Mouse (Mus musculus) cerebellum, adult (tissue): ENCODE results near the gene Cry2.

Experiments
- ATAC-seq: cut with Nextera tagmentation; 2 replicates; pipeline ENCODE4 v1.9.2; 2017; ENCODE audit warnings: mild to moderate bottlenecking, moderate library complexity, mixed read lengths; ENCODE audit not compliant: insufficient number of reproducible peaks, low FRiP score, low TSS enrichment

Gene Cry2

DNA sequence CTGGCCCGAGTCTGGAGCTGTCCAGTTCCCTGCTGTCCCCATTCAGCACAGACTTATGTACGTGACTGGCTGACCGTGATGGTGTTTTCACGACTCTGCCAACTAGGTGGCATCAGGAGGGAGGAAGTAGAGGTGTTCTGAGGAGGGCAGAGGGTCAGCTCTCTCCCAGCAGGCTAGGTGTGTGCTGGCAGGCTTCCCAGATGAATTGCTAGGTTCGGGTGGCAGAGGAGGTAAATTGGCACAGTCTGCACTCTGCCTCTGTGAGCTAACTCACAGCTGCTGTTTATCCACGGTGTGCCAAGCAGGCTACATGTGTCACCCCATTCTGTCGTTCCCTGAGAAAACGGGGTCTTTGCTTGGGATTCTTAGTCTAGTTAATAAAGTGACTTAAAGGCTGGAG is 12.8 kb upstream of the Cry2 start:
- ATAC-seq = peak; percentile 27; the same call in 1 of the 2 replicates

DNA sequence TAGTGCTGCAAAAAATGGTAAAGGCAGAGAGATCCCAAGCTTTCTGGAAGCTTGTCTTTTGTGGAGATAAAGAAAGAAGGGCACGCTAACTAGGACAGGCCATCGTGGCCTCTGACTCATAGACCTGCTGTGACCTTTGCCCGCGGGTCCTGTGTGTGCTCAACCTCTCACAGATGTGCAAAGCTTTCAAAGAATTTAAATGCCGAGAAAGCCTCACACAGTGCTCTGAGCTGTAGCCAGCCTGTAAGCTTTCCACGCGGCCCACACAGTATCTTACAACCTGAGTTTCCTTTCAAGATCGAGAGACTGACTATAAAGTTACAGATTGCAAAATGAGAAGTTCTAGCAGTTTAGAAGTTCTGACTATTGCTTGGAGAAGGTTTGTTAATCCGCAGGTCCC is 12.0 kb upstream of the Cry2 start:
- ATAC-seq = no peak

- no peak for ATAC-seq
Measured at GRCm38 (mm10) chr2:92444376-92444775, 10.5 kb upstream of the Cry2 start.

DNA sequence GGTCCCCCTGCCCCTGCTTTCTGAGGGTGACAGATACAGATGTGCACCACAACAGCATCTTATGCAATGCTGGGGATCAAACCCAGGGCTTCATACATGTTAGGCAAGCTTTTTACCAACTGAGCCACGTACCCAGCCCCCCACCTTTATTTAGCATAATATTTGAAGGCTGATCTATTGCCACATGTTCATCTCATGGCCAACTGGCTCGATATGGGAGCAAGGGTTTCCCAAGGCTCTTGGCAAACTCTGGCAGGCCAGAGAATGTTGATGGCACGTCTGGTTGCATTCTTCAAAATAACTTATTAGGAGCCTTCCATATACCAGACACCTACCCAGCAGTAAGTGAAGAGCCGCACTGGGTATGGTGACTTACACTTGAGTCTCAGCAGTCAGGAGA is 9.5 kb upstream of the Cry2 start:
- ATAC-seq = no peak

GRCm38 (mm10) chr2:92442419-92443001 is 8.7 kb upstream of the Cry2 start:
- ATAC-seq = 0 out of 2 replicates have a peak, but pooled peaks have one; percentile 33

DNA sequence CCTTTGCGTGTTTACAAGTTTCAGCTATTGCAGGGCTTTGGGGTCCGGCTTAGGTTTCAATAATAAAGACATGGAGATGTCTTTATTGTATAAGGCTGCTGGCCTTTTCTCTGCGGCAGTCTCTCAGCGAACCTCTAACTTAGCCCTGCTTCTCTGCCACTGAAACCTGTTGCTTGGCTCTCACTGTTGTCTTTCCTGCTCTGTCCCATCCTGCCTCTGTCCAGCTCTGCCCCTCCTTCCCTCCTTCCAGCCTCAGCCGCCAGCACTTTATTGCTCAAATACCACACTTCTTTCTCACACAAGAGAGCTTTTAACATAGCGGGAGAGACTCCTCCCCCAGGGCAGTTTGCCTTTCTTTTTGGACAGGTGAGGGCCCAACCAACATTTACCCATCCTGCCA is 6.6 kb upstream of the Cry2 start:
- ATAC-seq = no peak

DNA sequence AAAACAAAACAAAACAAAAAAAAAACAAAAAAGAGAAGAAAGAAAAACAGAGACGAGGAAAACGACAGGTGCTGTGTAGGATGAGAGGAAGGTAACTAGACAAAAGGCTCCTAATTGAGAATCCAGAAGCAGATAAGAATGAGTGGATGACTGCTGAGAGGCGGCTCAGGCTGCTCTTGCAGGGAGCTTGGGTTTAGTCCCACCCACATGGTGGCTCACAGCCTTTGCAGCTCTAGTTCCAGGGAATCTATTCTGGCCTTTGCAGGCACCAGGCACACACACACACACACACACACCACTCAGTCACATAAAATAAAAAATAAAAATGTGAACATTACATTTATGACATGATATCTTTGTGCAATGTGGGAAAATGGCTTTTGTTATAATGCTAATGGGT is 4.7 kb upstream of the Cry2 start:
- no peak for ATAC-seq

DNA sequence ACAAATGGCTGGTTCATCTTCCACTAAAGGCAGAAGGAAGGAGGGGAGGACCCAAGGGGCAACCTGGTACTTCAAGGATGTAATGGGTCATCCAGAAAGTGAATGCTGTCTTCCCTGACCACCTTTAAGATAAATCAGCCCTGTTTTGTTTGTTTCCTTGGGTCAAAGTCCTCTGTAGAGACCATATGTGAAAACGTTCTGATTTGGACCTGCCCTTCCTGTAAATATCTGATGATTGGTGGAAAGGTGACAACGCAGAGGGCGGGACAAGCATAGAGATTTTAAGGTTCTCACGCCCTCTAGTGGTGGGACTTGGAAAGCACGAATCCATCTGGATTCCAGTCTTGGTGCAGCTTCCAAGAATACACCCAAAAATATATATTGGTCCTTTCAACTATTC is 4.0 kb upstream of the Cry2 start:
- no peak for ATAC-seq

DNA sequence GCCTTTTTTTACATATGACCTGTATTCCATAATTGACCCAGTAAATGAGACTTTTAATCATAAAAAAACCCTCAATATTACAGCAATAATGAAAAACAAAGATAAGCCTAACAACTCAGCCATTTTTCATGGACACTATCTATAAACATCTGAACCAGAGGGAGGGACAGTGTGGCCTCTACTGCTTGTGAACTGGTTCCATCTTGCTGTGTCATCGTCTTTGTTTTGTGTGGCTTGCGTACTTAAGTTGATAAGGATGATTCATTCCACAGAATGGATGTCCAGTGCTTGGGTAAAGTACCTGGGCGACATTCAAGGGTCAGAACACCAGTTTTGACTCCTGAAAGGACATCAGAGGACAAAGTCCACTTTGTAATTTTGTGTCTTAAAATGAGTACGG is 3.5 kb upstream of the Cry2 start:
- no peak for ATAC-seq

DNA sequence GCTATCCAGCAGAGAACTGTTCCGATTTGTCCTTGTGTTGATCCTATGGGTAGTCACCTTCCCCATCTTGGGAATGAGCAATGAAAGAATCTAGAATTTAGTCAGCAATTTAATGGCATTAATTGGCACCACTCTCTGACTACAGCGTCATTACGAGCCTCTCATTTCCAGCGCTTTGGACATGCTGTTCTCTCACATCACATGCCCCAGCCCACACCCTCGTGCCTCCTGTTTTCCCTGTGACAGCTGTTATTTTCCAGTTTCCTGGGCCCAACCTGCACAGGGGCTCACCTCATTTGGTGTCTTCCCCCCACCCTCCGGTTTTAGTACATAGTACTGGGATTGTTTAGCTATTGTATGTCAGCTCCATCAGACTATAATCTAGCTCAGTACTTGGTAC is 1.2 kb upstream of the Cry2 start:
- ATAC-seq = no peak

DNA sequence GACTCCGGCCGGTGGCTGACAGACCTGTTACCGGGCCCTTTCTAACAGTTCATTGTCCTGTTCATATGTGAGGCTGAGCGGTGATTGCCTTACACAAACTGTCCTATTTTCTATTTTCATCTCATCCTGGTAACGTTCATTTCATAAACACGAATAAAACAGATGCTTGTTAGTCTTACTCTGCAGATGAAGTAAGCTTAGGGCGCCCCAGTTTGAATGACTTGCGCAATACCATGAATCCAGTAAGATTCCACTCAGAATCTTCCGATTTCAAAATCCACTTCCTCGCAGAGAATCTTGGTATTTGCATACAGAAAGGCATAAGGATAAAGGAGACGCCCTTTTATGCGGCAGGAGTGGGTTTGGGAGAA is 517 bp upstream of the Cry2 start:
- no peak for ATAC-seq

- ATAC-seq = no peak
Measured at GRCm38 (mm10) chr2:92432299-92433295, 1.2 kb downstream of the Cry2 start.

GRCm38 (mm10) chr2:92431611-92432179 is 2.1 kb downstream of the Cry2 start:
- no peak for ATAC-seq

DNA sequence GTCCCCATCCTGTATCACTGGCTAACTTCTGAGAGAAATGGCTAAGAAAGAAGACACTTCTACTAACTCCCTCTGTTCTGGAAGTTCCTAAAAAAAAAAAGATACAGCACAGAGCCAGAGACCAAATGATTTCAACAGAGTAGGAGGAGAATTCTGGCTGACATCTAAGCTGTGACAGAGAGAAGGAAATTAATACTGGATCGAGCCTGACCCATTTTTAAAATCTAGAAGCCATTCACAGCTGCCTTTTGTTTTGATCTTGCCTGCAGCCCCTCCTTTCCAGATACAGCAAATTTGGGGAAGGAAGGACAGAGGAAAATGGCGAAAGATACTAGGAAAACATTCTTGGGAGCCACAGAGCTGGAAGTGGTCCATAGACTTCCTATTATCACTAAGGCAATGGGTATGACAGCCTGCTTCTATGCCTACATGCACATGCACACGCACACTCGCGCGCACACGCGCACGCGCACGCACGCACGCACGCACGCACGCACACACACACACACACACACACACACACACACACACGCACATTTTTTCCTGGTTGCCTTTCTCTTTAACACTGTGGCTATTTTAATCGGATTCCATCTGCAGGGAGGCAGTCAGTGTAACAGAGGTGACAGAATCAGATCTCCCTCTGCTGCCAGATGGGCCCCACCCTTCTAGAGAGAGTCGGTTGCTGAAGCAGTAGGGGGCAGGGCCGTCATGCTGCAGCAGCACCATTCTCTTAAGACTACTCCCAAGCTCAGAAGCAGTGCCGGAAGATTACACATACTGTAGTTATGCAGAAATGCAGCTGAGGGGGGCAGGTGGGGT is 2.9 kb downstream of the Cry2 start:
- ATAC-seq = no peak

- no peak for ATAC-seq
Measured at GRCm38 (mm10) chr2:92430089-92430488, 3.8 kb downstream of the Cry2 start.

DNA sequence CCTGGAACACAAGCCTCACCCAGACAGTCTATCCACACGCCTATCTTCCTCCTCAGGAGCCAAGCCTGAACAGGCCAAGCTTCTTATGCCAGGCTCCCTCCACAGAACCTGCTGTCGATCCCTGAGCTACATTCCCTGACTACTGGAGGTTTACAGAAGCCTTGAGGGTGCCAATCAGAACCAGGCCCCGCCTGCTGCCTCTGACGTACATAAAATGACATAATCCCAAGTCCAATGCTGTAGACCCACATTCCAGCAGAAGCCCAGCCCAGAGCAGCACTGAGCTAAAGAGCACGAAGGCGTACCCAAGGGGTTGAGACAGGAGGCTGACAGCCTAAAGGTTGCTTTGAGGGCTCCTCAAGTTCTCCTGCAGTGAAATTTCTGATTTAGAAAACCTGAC is 6.0 kb downstream of the Cry2 start:
- peak; percentile 82 for ATAC-seq

DNA sequence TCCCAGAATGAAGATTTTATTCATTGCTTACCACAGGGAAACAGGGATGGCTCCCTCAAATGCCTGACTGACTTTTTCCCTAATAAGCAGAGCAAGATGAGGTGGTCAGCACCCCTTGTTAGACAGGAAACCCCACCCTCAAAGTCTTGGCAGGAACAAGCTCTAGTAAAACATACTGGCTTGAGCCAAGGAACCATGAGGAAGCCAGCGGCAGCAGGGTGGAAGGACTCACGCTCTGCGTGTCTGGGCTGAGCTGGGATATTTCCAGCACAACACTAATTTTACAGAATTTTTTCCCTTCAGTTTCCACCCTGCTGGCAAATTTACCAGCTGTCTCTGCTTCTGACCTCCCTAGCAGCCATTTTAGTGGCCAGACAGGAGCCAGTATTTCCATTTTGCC is 7.4 kb downstream of the Cry2 start:
- no peak for ATAC-seq

- ATAC-seq = no peak
Measured at GRCm38 (mm10) chr2:92425366-92425765, 8.5 kb downstream of the Cry2 start.

DNA sequence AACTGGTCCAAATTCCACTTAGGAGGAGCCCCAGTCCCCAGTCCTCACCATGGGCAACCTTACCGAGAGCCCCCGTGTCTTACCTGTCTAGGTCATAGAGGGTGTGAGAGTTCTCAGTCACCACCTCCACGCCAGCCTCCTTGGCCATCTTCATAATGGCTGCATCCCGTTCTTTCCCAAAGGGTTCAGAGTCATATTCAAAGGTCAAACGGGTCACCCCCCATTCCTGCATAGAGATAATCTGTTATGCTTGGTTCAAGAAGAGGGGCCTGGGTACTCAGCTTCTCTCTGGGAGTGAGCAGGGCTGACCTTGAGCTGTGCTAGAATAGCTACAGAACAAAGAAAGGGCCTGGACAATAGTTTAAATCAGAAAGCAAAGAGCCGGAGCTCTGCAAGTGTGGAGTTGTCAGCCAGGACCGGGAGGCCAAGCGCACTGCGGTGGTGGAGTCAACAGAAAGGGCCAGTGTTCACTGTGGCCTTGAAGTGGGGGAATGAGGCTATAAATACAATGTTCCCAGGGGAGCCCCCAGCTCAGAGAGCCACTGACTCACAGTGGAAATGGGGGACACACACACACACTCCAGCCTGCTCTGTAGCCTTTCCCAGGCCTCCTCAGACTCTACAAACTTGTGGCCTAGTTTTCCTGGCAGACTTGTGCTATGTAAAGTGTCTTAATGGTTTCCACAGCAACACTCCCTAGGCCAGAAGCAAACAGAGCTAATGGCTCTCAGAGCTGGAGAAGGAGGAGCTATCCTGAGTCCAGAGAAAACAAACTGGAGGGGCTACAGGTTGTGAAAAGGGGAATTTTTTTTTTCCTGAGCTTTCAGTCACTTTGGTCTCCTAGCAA is 9.2 kb downstream of the Cry2 start:
- ATAC-seq = no peak
